ENCODE assay signal across 8 mouse cellular contexts in the genomic region with DNA sequence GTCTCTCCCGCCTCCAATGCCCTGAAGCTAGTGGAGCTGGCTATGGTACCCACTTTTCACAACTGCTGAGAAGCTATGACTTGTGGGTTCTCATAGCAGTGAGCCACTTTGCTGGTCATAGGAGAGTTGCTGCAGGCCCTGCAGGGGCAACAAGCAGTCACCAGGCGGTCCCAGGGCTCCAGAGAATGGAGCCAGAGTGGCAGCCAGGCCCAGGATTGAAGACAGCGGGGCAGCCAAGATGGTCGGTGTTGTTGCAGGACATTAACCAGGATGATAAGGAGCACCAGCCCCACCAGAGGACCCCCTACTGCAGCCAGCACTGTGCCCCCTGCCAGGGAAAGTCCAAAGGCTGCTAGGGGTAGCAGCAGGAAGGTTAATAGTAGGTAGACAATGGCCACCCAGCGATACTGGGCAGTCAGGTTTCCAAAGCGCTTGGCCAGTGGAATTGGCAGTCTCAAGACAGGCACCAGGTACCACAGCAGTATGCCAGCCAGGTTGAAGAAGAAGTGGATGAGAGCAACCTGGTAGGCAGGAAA. TPM values are rescaled to one million over a fixed set of nuclear protein-coding genes. Genes with fewer than 3 reads are reported as not detected.
DNase-seq lines count a peak whose midpoint lies in the region; ATAC-seq and TF ChIP-seq lines count a peak whose summit lies in the region.

No protein-coding gene starts in this region.

- peak overlapping the region; percentile 24 for H3K9ac ChIP-seq in heart, embryonic 13.5 days
- peak overlapping the region; percentile 49 for H3K9ac ChIP-seq in MEL (ENCODE audit: control insufficient read depth, low read depth, low read length, poor library complexity, severe bottlenecking)
- H3K9ac ChIP-seq in heart, postnatal 0 days (replicated peaks; ENCODE audit: low read depth, low read length): no peak overlapping the region
- H3K9ac ChIP-seq in liver, embryonic 16.5 days (ENCODE audit: low read depth, low read length): peak overlapping the region; percentile 37; the same call in 1 of the 2 replicates

- peaks cover 7% of the 10 kb centered on the region for H3K79me2 ChIP-seq in MEL (ENCODE audit: control insufficient read depth, insufficient read depth, low read length, poor library complexity)

- no peak for TF ChIP-seq POLR2A in MEL (IDR thresholded peaks at IDR 0.05; ENCODE audit: control insufficient read depth in 1 of 2, insufficient read depth in 1 of 2, low read depth in 1 of 2, low read length in 2 of 2, poor library complexity in 1 of 2)

- H3K36me3 ChIP-seq in heart, embryonic 13.5 days: no peaks in the 10 kb centered on the region
- peaks cover 0 to 14% of the 10 kb centered on the region in 2 experiments; a peak in 2 of 4 replicates for H3K36me3 ChIP-seq in MEL (ENCODE audit: control insufficient read depth in 1 of 2, insufficient read depth in 2 of 2, low read length in 2 of 2)
- no peaks in the 10 kb centered on the region for H3K36me3 ChIP-seq in heart, postnatal 0 days (replicated peaks; ENCODE audit: control insufficient read depth, insufficient read depth, low read length)
- H3K36me3 ChIP-seq in liver, embryonic 16.5 days (ENCODE audit: control insufficient read depth, insufficient read depth): no peaks in the 10 kb centered on the region

- 66% methylated on average over 6 of the region's 6 CpGs for WGBS in heart, embryonic 13.5 days
- WGBS in heart, postnatal 0 days: 65% methylated on average over 6 of the region's 6 CpGs
- WGBS in liver, embryonic 16.5 days (ENCODE audit: insufficient replicate concordance): 67% methylated on average over 6 of the region's 6 CpGs

- H3K4me2 ChIP-seq in heart, embryonic 13.5 days: peak overlapping the region; percentile 65
- H3K4me2 ChIP-seq in heart, postnatal 0 days (ENCODE audit: low read depth, low read length): no peak overlapping the region; the same call in 1 of the 2 replicates
- peak overlapping the region; percentile 77 for H3K4me2 ChIP-seq in liver, embryonic 16.5 days (ENCODE audit: low read depth, low read length)

- H3K4me1 ChIP-seq in heart, embryonic 13.5 days: peaks cover 17% of the 10 kb centered on the region
- peaks cover 12 to 31% of the 10 kb centered on the region in 2 experiments; a peak in 3 of 4 replicates for H3K4me1 ChIP-seq in MEL (ENCODE audit: control insufficient read depth in 1 of 2, insufficient read depth in 2 of 2, low read length in 2 of 2)
- peaks cover 15% of the 10 kb centered on the region for H3K4me1 ChIP-seq in heart, postnatal 0 days (ENCODE audit: control insufficient read depth, insufficient read depth)
- peaks cover 17% of the 10 kb centered on the region for H3K4me1 ChIP-seq in liver, embryonic 16.5 days (ENCODE audit: control insufficient read depth, low read depth, low read length)

- no peak for ATAC-seq in heart, embryonic 13.5 days (ENCODE audit: extremely low read depth, insufficient number of reproducible peaks, low FRiP score, low TSS enrichment)
- ATAC-seq in heart, postnatal 0 days (ENCODE audit: insufficient read depth, low read depth): no peak
- no peak for ATAC-seq in liver, embryonic 16.5 days (ENCODE audit: low read depth)

- H3K4me3 ChIP-seq in heart, embryonic 13.5 days: peak overlapping the region; percentile 40; the same call in 1 of the 2 replicates
- H3K4me3 ChIP-seq in MEL (ENCODE audit: control insufficient read depth in 1 of 2, insufficient read depth in 1 of 2, low read depth in 2 of 2, low read length in 2 of 2): peak overlapping the region; percentile 3 to 50; a peak in 3 of 4 replicates
- H3K4me3 ChIP-seq in heart, postnatal 0 days (ENCODE audit: low read depth, low read length): no peak overlapping the region; the same call in 1 of the 2 replicates
- H3K4me3 ChIP-seq in liver, embryonic 16.5 days (ENCODE audit: low read depth, low read length): peak overlapping the region; percentile 54

- no peak for TF ChIP-seq EP300 in MEL (IDR thresholded peaks at IDR 0.05; ENCODE audit: low read depth in 1 of 2, low read length in 2 of 2)
- TF ChIP-seq EP300 in heart, postnatal 0 days (IDR thresholded peaks at IDR 0.05; ENCODE audit: low read depth): no peak

- TF ChIP-seq RAD21 in MEL (IDR thresholded peaks at IDR 0.05; ENCODE audit: low read depth, low read length): no peak

- DNase-seq in heart, postnatal 36 days: no peak
- no peak for DNase-seq in MEL (ENCODE audit: low read depth, low spot score)
- DNase-seq in heart, postnatal 0 days (ENCODE audit: low spot score): no peak
- no peak for DNase-seq in embryo, embryonic 10.5 days (ENCODE audit: low spot score)
- DNase-seq in testis, postnatal 10 days (ENCODE audit: low spot score): no peak
- no peak for DNase-seq in adrenal gland, postnatal 25 days

- intact Hi-C loops in heart, postnatal 36 days (cut with DNase I): loop anchor here (1.0 to 5.0 kb wide), 5 partner anchors 26 to 102 kb away; a partner anchor contains a TSS

- H3K9me3 ChIP-seq in heart, embryonic 13.5 days: no peaks in the 10 kb centered on the region
- no peaks in the 10 kb centered on the region for H3K9me3 ChIP-seq in MEL (replicated peaks; ENCODE audit: insufficient read depth, low read length)
- H3K9me3 ChIP-seq in heart, postnatal 0 days (replicated peaks; ENCODE audit: control insufficient read depth, low read length): no peaks in the 10 kb centered on the region
- no peaks in the 10 kb centered on the region for H3K9me3 ChIP-seq in liver, embryonic 16.5 days (replicated peaks; ENCODE audit: control insufficient read depth, low read length)

- no peak for TF ChIP-seq CTCF in MEL (IDR thresholded peaks at IDR 0.05 in 2 of 3, conservative IDR thresholded peaks at IDR 0.05 in 1 of 3; ENCODE audit: control insufficient read depth in 1 of 3, insufficient read depth in 1 of 3, low read depth in 2 of 3, low read length in 3 of 3, poor library complexity in 1 of 3, severe bottlenecking in 1 of 3)
- no peak for TF ChIP-seq CTCF in heart, postnatal 0 days (IDR thresholded peaks at IDR 0.05; ENCODE audit: low read depth)

- H3K27me3 ChIP-seq in heart, embryonic 13.5 days (replicated peaks): peaks cover 51% of the 10 kb centered on the region
- no peaks in the 10 kb centered on the region for H3K27me3 ChIP-seq in MEL (ENCODE audit: control insufficient read depth in 1 of 2, insufficient read depth in 2 of 2, low read length in 2 of 2)
- H3K27me3 ChIP-seq in heart, postnatal 0 days (ENCODE audit: control insufficient read depth, insufficient read depth, low read length): 0 out of 2 replicates have a peak, but pooled peaks cover 5% of the 10 kb centered on the region
- H3K27me3 ChIP-seq in liver, embryonic 16.5 days (ENCODE audit: control insufficient read depth, insufficient read depth, low read depth, low read length): no peaks in the 10 kb centered on the region; the same call in 1 of the 2 replicates

- H3K27ac ChIP-seq in heart, embryonic 13.5 days (replicated peaks): no peak overlapping the region
- H3K27ac ChIP-seq in MEL (ENCODE audit: control insufficient read depth, low read depth, low read length): peak overlapping the region; percentile 12
- H3K27ac ChIP-seq in heart, postnatal 0 days (ENCODE audit: low read depth): peak overlapping the region; percentile 85; the same call in 1 of the 2 replicates
- H3K27ac ChIP-seq in liver, embryonic 16.5 days (ENCODE audit: low read length): no peak overlapping the region

RNA-seq across cellular contexts. Expression of a gene that starts 4.6 kb away (rescaled TPM):
- 402 and 437 TPM in 2 replicates for polyA plus RNA-seq in heart, embryonic 13.5 days (2015; fragmentation: Nextera tagmentation; extraction: Ambion mirVana)
- total RNA-seq in heart, postnatal 36 days (2021): 100 to 1,000 TPM; 240 to 254 TPM
- total RNA-seq in MEL (2012; rRNA removed): 979 and 1,089 TPM in 2 replicates
- 1,000 to 10,000 TPM in 1 of 2 experiments, 100 to 1,000 TPM in 1; 183 to 1,037 TPM for polyA plus RNA-seq in MEL (2012; ENCODE audit: insufficient read depth in 1 of 2, insufficient read length in 2 of 2, low read depth in 1 of 2, low replicate concordance in 2 of 2, missing spikeins in 1 of 2)
- 665 and 888 TPM in 2 replicates for total RNA-seq in heart, postnatal 0 days (2014; rRNA removed; ENCODE audit: low replicate concordance)
- polyA plus RNA-seq in heart, postnatal 0 days (2015; fragmentation: Nextera tagmentation; extraction: Ambion mirVana): 217 and 244 TPM in 2 replicates
- 590 and 624 TPM in 2 replicates for polyA plus RNA-seq in liver, embryonic 16.5 days (2015; fragmentation: Nextera tagmentation; extraction: Ambion mirVana)
- total RNA-seq in adrenal gland, postnatal 25 days (2021): 247 and 303 TPM in 2 replicates

RNA-seq across cellular contexts. Expression of a gene that starts 5.1 kb away (rescaled TPM):
- polyA plus RNA-seq in heart, embryonic 13.5 days (2015; fragmentation: Nextera tagmentation; extraction: Ambion mirVana): not detected in 2 replicates
- total RNA-seq in heart, postnatal 36 days (2021): not detected
- total RNA-seq in MEL (2012; rRNA removed): 0.04 TPM in 1 of 2 replicates, not detected in the other
- polyA plus RNA-seq in MEL (2012; ENCODE audit: insufficient read depth in 1 of 2, insufficient read length in 2 of 2, low read depth in 1 of 2, low replicate concordance in 2 of 2, missing spikeins in 1 of 2): under 1 TPM in 1 of 2 experiments, not detected in 1; 0.03 TPM
- not detected in 2 replicates for total RNA-seq in heart, postnatal 0 days (2014; rRNA removed; ENCODE audit: low replicate concordance)
- not detected in 2 replicates for polyA plus RNA-seq in heart, postnatal 0 days (2015; fragmentation: Nextera tagmentation; extraction: Ambion mirVana)
- 0.08 TPM in 1 of 2 replicates, not detected in the other for polyA plus RNA-seq in liver, embryonic 16.5 days (2015; fragmentation: Nextera tagmentation; extraction: Ambion mirVana)
- not detected in 2 replicates for total RNA-seq in adrenal gland, postnatal 25 days (2021)

RNA-seq across cellular contexts. Expression of a gene that starts 7.5 kb away (rescaled TPM):
- not detected in 2 replicates for polyA plus RNA-seq in heart, embryonic 13.5 days (2015; fragmentation: Nextera tagmentation; extraction: Ambion mirVana)
- not detected for total RNA-seq in heart, postnatal 36 days (2021)
- total RNA-seq in MEL (2012; rRNA removed): not detected in 2 replicates
- polyA plus RNA-seq in MEL (2012; ENCODE audit: insufficient read depth in 1 of 2, insufficient read length in 2 of 2, low read depth in 1 of 2, low replicate concordance in 2 of 2, missing spikeins in 1 of 2): under 1 TPM in 1 of 2 experiments, not detected in 1; 0.10 TPM
- total RNA-seq in heart, postnatal 0 days (2014; rRNA removed; ENCODE audit: low replicate concordance): not detected in 2 replicates
- not detected in 2 replicates for polyA plus RNA-seq in heart, postnatal 0 days (2015; fragmentation: Nextera tagmentation; extraction: Ambion mirVana)
- polyA plus RNA-seq in liver, embryonic 16.5 days (2015; fragmentation: Nextera tagmentation; extraction: Ambion mirVana): not detected in 2 replicates
- not detected in 2 replicates for total RNA-seq in adrenal gland, postnatal 25 days (2021)

RNA-seq across cellular contexts. Expression of a gene that starts 10.5 kb away (rescaled TPM):
- not detected in 2 replicates for polyA plus RNA-seq in heart, embryonic 13.5 days (2015; fragmentation: Nextera tagmentation; extraction: Ambion mirVana)
- not detected for total RNA-seq in heart, postnatal 36 days (2021)
- 1.1 TPM in 1 of 2 replicates, not detected in the other for total RNA-seq in MEL (2012; rRNA removed)
- 10 to 100 TPM in 1 of 2 experiments, not detected in 1; 15.6 TPM for polyA plus RNA-seq in MEL (2012; ENCODE audit: insufficient read depth in 1 of 2, insufficient read length in 2 of 2, low read depth in 1 of 2, low replicate concordance in 2 of 2, missing spikeins in 1 of 2)
- total RNA-seq in heart, postnatal 0 days (2014; rRNA removed; ENCODE audit: low replicate concordance): not detected in 2 replicates
- 0.33 TPM in 1 of 2 replicates, not detected in the other for polyA plus RNA-seq in heart, postnatal 0 days (2015; fragmentation: Nextera tagmentation; extraction: Ambion mirVana)
- polyA plus RNA-seq in liver, embryonic 16.5 days (2015; fragmentation: Nextera tagmentation; extraction: Ambion mirVana): not detected in 2 replicates
- 0.46 TPM in 1 of 2 replicates, not detected in the other for total RNA-seq in adrenal gland, postnatal 25 days (2021)

RNA-seq across cellular contexts. Expression of a gene that starts 13.0 kb away (rescaled TPM):
- polyA plus RNA-seq in heart, embryonic 13.5 days (2015; fragmentation: Nextera tagmentation; extraction: Ambion mirVana): 6.6 and 7.2 TPM in 2 replicates
- under 1 TPM; 0.27 to 0.44 TPM for total RNA-seq in heart, postnatal 36 days (2021)
- 6.0 and 7.4 TPM in 2 replicates for total RNA-seq in MEL (2012; rRNA removed)
- 10 to 100 TPM in 1 of 2 experiments, not detected in 1; 21.8 TPM for polyA plus RNA-seq in MEL (2012; ENCODE audit: insufficient read depth in 1 of 2, insufficient read length in 2 of 2, low read depth in 1 of 2, low replicate concordance in 2 of 2, missing spikeins in 1 of 2)
- 2.4 and 4.1 TPM in 2 replicates for total RNA-seq in heart, postnatal 0 days (2014; rRNA removed; ENCODE audit: low replicate concordance)
- 0.92 and 1.1 TPM in 2 replicates for polyA plus RNA-seq in heart, postnatal 0 days (2015; fragmentation: Nextera tagmentation; extraction: Ambion mirVana)
- polyA plus RNA-seq in liver, embryonic 16.5 days (2015; fragmentation: Nextera tagmentation; extraction: Ambion mirVana): 0.77 TPM in 1 of 2 replicates, not detected in the other
- total RNA-seq in adrenal gland, postnatal 25 days (2021): 7.4 and 7.9 TPM in 2 replicates

Comparison
In these comparisons a context has a peak if more than half of its experiments do, and no peak if none do; other contexts are left out.
1. H3K27ac ChIP-seq: peak in MEL (single experiment) and heart, postnatal 0 days (single experiment); none in heart, embryonic 13.5 days (single experiment) and liver, embryonic 16.5 days (single experiment).